Mouse (Mus musculus) C2C12 (cell line): ENCODE data around the gene Lzts2.

Source experiments
- CEBPB ChIP-seq: IDR thresholded peaks from one replicate; pipeline ENCODE4 v1.6.1; 2011; ENCODE audit warnings: low read depth, mild to moderate bottlenecking, control low read depth, moderate library complexity
- CTCF ChIP-seq: IDR thresholded peaks from one replicate; pipeline ENCODE4 v1.5.1; 2011; ENCODE audit not compliant: control insufficient read depth, insufficient read depth, insufficient read length
- FOSL1 ChIP-seq: IDR thresholded peaks from one replicate; pipeline ENCODE4 v1.8.0; 2011; ENCODE audit warnings: mild to moderate bottlenecking, low read length; ENCODE audit not compliant: poor library complexity, insufficient read depth, severe bottlenecking
- MAX ChIP-seq: IDR thresholded peaks from one replicate; pipeline ENCODE4 v1.6.1; 2011; ENCODE audit warnings: mild to moderate bottlenecking, control low read depth
- MYOD1 ChIP-seq: IDR thresholded peaks from one replicate; pipeline ENCODE4 v1.6.1; 2011; ENCODE audit warnings: low read depth; ENCODE audit not compliant: control insufficient read depth, insufficient read length
- MYOG ChIP-seq: IDR thresholded peaks from one replicate; pipeline ENCODE4 v1.6.1; 2011; ENCODE audit not compliant: control insufficient read depth, insufficient read length; ENCODE audit errors: extremely low read depth
- USF1 ChIP-seq: IDR thresholded peaks from one replicate; pipeline ENCODE4 v1.6.1; 2011; ENCODE audit warnings: low read depth, mild to moderate bottlenecking, control low read depth, moderate library complexity

DNA sequence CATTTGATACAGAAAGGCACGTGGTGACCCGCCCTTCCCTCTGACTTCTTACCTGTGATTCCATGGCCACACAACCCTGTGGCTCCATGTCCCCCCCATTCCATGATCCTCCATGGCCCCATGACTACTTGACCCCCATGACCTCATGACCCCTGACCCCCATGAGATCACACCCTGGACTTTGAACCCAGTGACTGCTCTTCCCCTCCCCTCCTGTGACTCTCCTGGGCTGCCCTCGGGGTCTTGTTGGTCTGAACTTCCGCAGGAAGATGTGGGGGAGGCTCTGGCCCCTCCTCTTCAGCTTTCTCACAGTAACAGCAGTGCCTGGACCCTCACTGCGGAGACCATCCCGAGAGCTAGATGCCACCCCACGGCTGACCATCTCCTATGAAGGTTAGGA, 22.0 kb upstream of the Lzts2 start:
- TF ChIP-seq FOSL1 (no peak), CEBPB (no peak), USF1 (no peak), CTCF (no peak), MAX (no peak), MYOG (no peak), MYOD1 (no peak)
